Mouse (Mus musculus): Measurements from ENCODE around the gene Foxn3. TPM values are rescaled to one million over a fixed set of nuclear protein-coding genes. Genes with fewer than 3 reads are reported as not detected.

Gene Foxn3
- polyA plus RNA-seq, 1 experiment from 2014 or later, result 94.3 TPM

DNA sequence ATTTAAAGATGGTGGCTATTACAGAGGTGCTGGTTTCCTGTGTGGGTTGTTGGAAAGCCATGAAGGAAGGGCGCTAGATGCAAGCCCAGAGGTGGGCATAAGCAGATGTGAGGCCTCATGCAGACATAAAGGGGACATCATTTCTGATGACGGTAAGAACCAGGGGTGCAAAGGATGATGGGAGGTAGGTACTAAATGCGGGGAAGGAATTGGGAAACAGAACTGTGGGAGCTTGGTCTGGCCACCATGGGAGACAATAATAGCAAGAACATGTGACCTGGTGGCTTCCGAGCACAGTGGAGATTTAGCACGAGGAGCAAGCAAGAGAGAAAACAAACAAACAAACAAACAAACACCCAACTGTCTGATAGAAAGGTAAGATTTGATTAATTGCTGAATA, 46.1 kb downstream of the Foxn3 start:
- no peak for ATAC-seq
- Histone ChIP-seq H3K36me3 (ENCODE audit: insufficient read depth, low read length) (no peaks in the 10 kb centered on the region), H3K9ac (replicated peaks; ENCODE audit: low read depth) (no peak overlapping the region), H3K4me3 (ENCODE audit: low read depth, low read length) (no peak overlapping the region), H3K9me3 (ENCODE audit: low read length) (no peaks in the 10 kb centered on the region), H3K4me1 (ENCODE audit: insufficient read depth, low read depth, low read length) (0 out of 2 replicates have a peak, but pooled peaks cover 5% of the 10 kb centered on the region), H3K27ac (ENCODE audit: low read length) (no peak overlapping the region), H3K4me2 (replicated peaks; ENCODE audit: low read depth, low read length) (no peak overlapping the region), H3K27me3 (replicated peaks; ENCODE audit: insufficient read depth, low read length) (no peaks in the 10 kb centered on the region)
- no peak for DNase-seq (ENCODE audit: low spot score)
- TF ChIP-seq EP300 (IDR thresholded peaks at IDR 0.05), result no peak
- no peak for TF ChIP-seq CTCF (IDR thresholded peaks at IDR 0.05)
- 86% methylated on average over 5 of the region's 5 CpGs for WGBS

DNA sequence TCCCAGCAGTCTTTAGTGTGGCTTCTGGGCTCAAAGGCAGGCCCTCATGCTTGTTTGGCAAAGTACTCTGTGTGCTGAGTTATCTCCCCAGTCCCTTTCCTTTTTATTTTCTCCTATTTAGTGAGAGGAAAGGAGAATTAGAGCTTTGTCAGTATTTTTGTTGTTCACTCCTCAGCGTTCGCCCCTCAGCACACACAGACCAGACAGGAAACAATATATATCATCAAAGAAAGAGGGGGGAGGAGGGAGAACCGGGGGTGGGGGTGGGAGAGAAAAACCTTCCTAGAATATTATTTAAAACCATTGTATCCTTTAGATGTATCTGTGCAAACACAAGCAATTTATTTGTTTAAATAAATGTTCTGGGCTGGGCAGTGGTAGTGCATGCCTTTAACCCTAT, 47.9 kb downstream of the Foxn3 start:
- Histone ChIP-seq H3K9ac (replicated peaks; ENCODE audit: low read depth) (no peak overlapping the region), H3K27ac (ENCODE audit: low read length) (no peak overlapping the region), H3K27me3 (replicated peaks; ENCODE audit: insufficient read depth, low read length) (no peaks in the 10 kb centered on the region), H3K4me3 (ENCODE audit: low read depth, low read length) (no peak overlapping the region), H3K4me2 (replicated peaks; ENCODE audit: low read depth, low read length) (no peak overlapping the region), H3K4me1 (ENCODE audit: insufficient read depth, low read depth, low read length) (0 out of 2 replicates have a peak, but pooled peaks cover 5% of the 10 kb centered on the region), H3K9me3 (ENCODE audit: low read length) (no peaks in the 10 kb centered on the region), H3K36me3 (ENCODE audit: insufficient read depth, low read length) (no peaks in the 10 kb centered on the region)
- DNase-seq (ENCODE audit: low spot score) (no peak), ATAC-seq (no peak)
- TF ChIP-seq EP300 (IDR thresholded peaks at IDR 0.05) (no peak), CTCF (IDR thresholded peaks at IDR 0.05) (no peak)
- 49% methylated on average over 3 of the region's 3 CpGs for WGBS

- Histone ChIP-seq H3K4me3 (ENCODE audit: low read depth, low read length) (no peak overlapping the region), H3K4me1 (ENCODE audit: insufficient read depth, low read depth, low read length) (0 out of 2 replicates have a peak, but pooled peaks cover 2% of the 10 kb centered on the region), H3K27me3 (replicated peaks; ENCODE audit: insufficient read depth, low read length) (no peaks in the 10 kb centered on the region), H3K4me2 (replicated peaks; ENCODE audit: low read depth, low read length) (no peak overlapping the region), H3K27ac (ENCODE audit: low read length) (no peak overlapping the region), H3K9me3 (ENCODE audit: low read length) (no peaks in the 10 kb centered on the region), H3K9ac (replicated peaks; ENCODE audit: low read depth) (no peak overlapping the region), H3K36me3 (ENCODE audit: insufficient read depth, low read length) (no peaks in the 10 kb centered on the region)
- 86% methylated on average over 5 of the region's 5 CpGs for WGBS
- no peak for TF ChIP-seq CTCF (IDR thresholded peaks at IDR 0.05)
- TF ChIP-seq EP300 (IDR thresholded peaks at IDR 0.05), result no peak
- DNase-seq (ENCODE audit: low spot score) (no peak), ATAC-seq (no peak)
These were observed 51.7 kb downstream of the Foxn3 start for GRCm38 (mm10) chr12:99511644-99512043.

- 55% methylated on average over 5 of the region's 5 CpGs for WGBS
- Histone ChIP-seq H3K4me3 (ENCODE audit: low read depth, low read length) (no peak overlapping the region), H3K36me3 (ENCODE audit: insufficient read depth, low read length) (no peaks in the 10 kb centered on the region), H3K27me3 (replicated peaks; ENCODE audit: insufficient read depth, low read length) (no peaks in the 10 kb centered on the region), H3K27ac (ENCODE audit: low read length) (no peak overlapping the region), H3K4me1 (ENCODE audit: insufficient read depth, low read depth, low read length) (0 out of 2 replicates have a peak, but pooled peaks cover 2% of the 10 kb centered on the region), H3K4me2 (replicated peaks; ENCODE audit: low read depth, low read length) (no peak overlapping the region), H3K9ac (replicated peaks; ENCODE audit: low read depth) (no peak overlapping the region), H3K9me3 (ENCODE audit: low read length) (no peaks in the 10 kb centered on the region)
- DNase-seq (ENCODE audit: low spot score) (no peak), ATAC-seq (no peak)
- TF ChIP-seq CTCF (IDR thresholded peaks at IDR 0.05), result no peak
- no peak for TF ChIP-seq EP300 (IDR thresholded peaks at IDR 0.05)
These were observed 52.6 kb downstream of the Foxn3 start for GRCm38 (mm10) chr12:99510759-99511158.

DNA sequence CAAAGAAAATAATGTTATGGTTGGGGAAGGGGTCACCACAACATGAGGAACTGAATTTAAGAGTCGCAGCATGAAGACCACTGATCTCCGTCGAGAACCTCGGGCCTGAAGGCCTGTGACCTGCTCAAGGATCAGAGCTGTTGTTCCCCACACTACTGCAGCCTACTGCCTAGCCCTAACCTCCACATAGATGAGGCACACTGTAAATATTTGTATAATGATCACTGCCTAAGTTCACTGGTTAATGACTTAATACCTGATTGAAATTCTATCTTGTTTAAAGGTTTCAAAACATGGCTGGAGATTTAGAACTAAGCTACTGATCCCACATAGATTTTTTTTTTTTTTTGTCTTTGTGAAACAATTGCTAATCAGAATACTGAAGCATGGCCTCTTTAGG, 61.2 kb downstream of the Foxn3 start:
- no peaks in the 10 kb centered on the region for H3K4me1 ChIP-seq (ENCODE audit: insufficient read depth, low read depth, low read length)
- TF ChIP-seq CTCF (IDR thresholded peaks at IDR 0.05), result no peak
- TF ChIP-seq EP300 (IDR thresholded peaks at IDR 0.05), result no peak
- no peak overlapping the region for H3K4me3 ChIP-seq (ENCODE audit: low read depth, low read length)
- 74% methylated on average over 4 of the region's 4 CpGs for WGBS
- no peak for DNase-seq (ENCODE audit: low spot score)
- no peaks in the 10 kb centered on the region for H3K9me3 ChIP-seq (ENCODE audit: low read length)
- no peaks in the 10 kb centered on the region for H3K36me3 ChIP-seq (ENCODE audit: insufficient read depth, low read length)
- H3K4me2 ChIP-seq (replicated peaks; ENCODE audit: low read depth, low read length), result no peak overlapping the region
- ATAC-seq, result no peak
- H3K27me3 ChIP-seq (replicated peaks; ENCODE audit: insufficient read depth, low read length), result no peaks in the 10 kb centered on the region
- no peak overlapping the region for H3K27ac ChIP-seq (ENCODE audit: low read length)
- no peak overlapping the region for H3K9ac ChIP-seq (replicated peaks; ENCODE audit: low read depth)

DNA sequence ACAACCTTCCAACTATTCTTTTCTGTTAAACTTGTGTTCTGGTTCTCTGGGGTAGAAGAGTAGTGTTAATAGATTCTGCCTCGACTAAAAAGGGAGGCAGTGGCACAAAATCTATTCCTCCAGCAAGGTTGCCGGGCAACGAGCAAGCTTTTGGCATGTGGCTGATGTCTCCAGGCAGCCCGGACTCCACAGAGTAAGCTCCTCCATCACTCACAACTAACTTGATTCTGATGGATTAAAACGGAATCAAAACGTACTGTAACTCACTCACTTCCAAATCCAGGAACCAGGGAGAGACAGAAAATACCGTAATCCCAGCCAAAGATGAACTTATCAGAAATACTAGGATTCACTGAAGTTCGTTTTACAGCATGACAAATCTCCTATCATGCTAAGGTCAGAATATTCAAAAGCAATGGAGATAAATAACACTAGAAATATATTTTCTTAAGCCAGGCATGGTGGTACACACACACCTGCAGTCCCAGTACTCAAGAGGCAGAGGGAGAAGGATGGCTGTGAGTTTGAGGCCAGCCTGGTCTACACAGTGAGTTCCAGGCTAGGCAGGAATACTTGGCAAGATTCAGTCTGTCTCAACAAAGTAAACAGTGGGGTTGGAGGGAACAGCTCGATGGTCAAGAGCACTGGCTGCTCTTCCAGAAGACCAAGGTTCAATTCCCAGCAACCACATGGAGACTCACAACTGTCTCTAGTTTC, 64.2 kb downstream of the Foxn3 start:
- no peaks in the 10 kb centered on the region for H3K9me3 ChIP-seq (ENCODE audit: low read length)
- no peaks in the 10 kb centered on the region for H3K36me3 ChIP-seq (ENCODE audit: insufficient read depth, low read length)
- H3K4me3 ChIP-seq (ENCODE audit: low read depth, low read length), result no peak overlapping the region
- ATAC-seq, result no peak
- no peaks in the 10 kb centered on the region for H3K27me3 ChIP-seq (replicated peaks; ENCODE audit: insufficient read depth, low read length)
- no peak overlapping the region for H3K27ac ChIP-seq (ENCODE audit: low read length)
- 57% methylated on average over 9 of the region's 9 CpGs for WGBS
- H3K4me1 ChIP-seq (ENCODE audit: insufficient read depth, low read depth, low read length), result no peaks in the 10 kb centered on the region
- no peak overlapping the region for H3K9ac ChIP-seq (replicated peaks; ENCODE audit: low read depth)
- DNase-seq (ENCODE audit: low spot score), result no peak
- H3K4me2 ChIP-seq (replicated peaks; ENCODE audit: low read depth, low read length), result no peak overlapping the region
- no peak for TF ChIP-seq CTCF (IDR thresholded peaks at IDR 0.05)
- no peak for TF ChIP-seq EP300 (IDR thresholded peaks at IDR 0.05)
